Mouse (Mus musculus): Measurements from ENCODE around the gene Gm26602.

- no peak for TF ChIP-seq CTCF (IDR thresholded peaks at IDR 0.05)
- no peak for TF ChIP-seq EP300 (IDR thresholded peaks at IDR 0.05)
Measured at GRCm38 (mm10) chr10:79865189-79865601, 45.5 kb upstream of the Gm26602 start.

All from lung, postnatal 0 days (tissue).